Mouse (Mus musculus): Measurements from ENCODE around the gene Gm42688. TPM values are rescaled to one million over a fixed set of nuclear protein-coding genes. Genes with fewer than 3 reads are reported as not detected.

The Gm42688 gene
- polyA plus RNA-seq, 1 experiment from 2014 or later = 2.9 TPM

- H3K4me1 ChIP-seq (ENCODE audit: insufficient read depth) = no peaks in the 10 kb centered on the region
- ATAC-seq (ENCODE audit: insufficient read depth) (0 out of 2 replicates have a peak, but pooled peaks have one; percentile 7), DNase-seq (peak; percentile 31)
- H3K4me2 ChIP-seq = peak overlapping the region; percentile 36
- WGBS = 2% methylated on average over 55 of the region's 58 CpGs
- H3K4me3 ChIP-seq (ENCODE audit: low read depth, low read length) = peak overlapping the region; percentile 17; the same call in 1 of the 2 replicates
- no peaks in the 10 kb centered on the region for H3K36me3 ChIP-seq (ENCODE audit: insufficient read depth)
- no peak for TF ChIP-seq CTCF (IDR thresholded peaks at IDR 0.05; ENCODE audit: low read depth)
- no peak overlapping the region for H3K27ac ChIP-seq (ENCODE audit: low read depth)
- no peak overlapping the region for H3K9ac ChIP-seq
- peaks cover 94% of the 10 kb centered on the region for H3K27me3 ChIP-seq (ENCODE audit: insufficient read depth, low read length)
- H3K9me3 ChIP-seq (ENCODE audit: low read depth, low read length) = no peaks in the 10 kb centered on the region
Observed at GRCm38 (mm10) chr6:83070311-83071219, 30.9 kb upstream of the Gm42688 start.

GRCm38 (mm10) chr6:83071220-83071619, 30.2 kb upstream of the Gm42688 start:
- DNase-seq (no peak), ATAC-seq (ENCODE audit: insufficient read depth) (peak; percentile 47; the same call in 1 of the 2 replicates)
- Histone ChIP-seq H3K9ac (no peak overlapping the region), H3K4me1 (ENCODE audit: insufficient read depth) (no peaks in the 10 kb centered on the region), H3K4me2 (peak overlapping the region; percentile 20; the same call in 1 of the 2 replicates), H3K4me3 (ENCODE audit: low read depth, low read length) (peak overlapping the region; percentile 15; the same call in 1 of the 2 replicates), H3K9me3 (ENCODE audit: low read depth, low read length) (no peaks in the 10 kb centered on the region), H3K36me3 (ENCODE audit: insufficient read depth) (no peaks in the 10 kb centered on the region), H3K27ac (ENCODE audit: low read depth) (no peak overlapping the region), H3K27me3 (ENCODE audit: insufficient read depth, low read length) (peaks cover 94% of the 10 kb centered on the region)
- WGBS = 1% methylated on average over 24 of the region's 24 CpGs
- TF ChIP-seq CTCF (IDR thresholded peaks at IDR 0.05; ENCODE audit: low read depth) = no peak

GRCm38 (mm10) chr6:83074979-83075378, 26.4 kb upstream of the Gm42688 start:
- 0 out of 2 replicates have a peak, but pooled peaks have one; percentile 8 for TF ChIP-seq CTCF (IDR thresholded peaks at IDR 0.05; ENCODE audit: low read depth)
- H3K4me1 ChIP-seq (ENCODE audit: insufficient read depth) = peaks cover 5% of the 10 kb centered on the region; the same call in 1 of the 2 replicates
- H3K4me2 ChIP-seq = no peak overlapping the region
- no peak overlapping the region for H3K9ac ChIP-seq
- H3K27me3 ChIP-seq (ENCODE audit: insufficient read depth, low read length) = peaks cover 67% of the 10 kb centered on the region
- H3K4me3 ChIP-seq (ENCODE audit: low read depth, low read length) = no peak overlapping the region
- ATAC-seq (ENCODE audit: insufficient read depth) = no peak
- WGBS = 5% methylated on average over 2 of the region's 2 CpGs
- DNase-seq = no peak
- peaks cover 2% of the 10 kb centered on the region for H3K36me3 ChIP-seq (ENCODE audit: insufficient read depth)
- H3K9me3 ChIP-seq (ENCODE audit: low read depth, low read length) = no peaks in the 10 kb centered on the region
- no peak overlapping the region for H3K27ac ChIP-seq (ENCODE audit: low read depth)

GRCm38 (mm10) chr6:83077630-83078323, 23.6 kb upstream of the Gm42688 start, which contains the start of gene Pcgf1:
TSS of gene Pcgf1 (plus strand) at chr6:83077869.
- under 1% methylated on average over 54 of the region's 54 CpGs for WGBS
- peaks cover 5% of the 10 kb centered on the region; the same call in 1 of the 2 replicates for H3K4me1 ChIP-seq (ENCODE audit: insufficient read depth)
- DNase-seq (peak; percentile 25), ATAC-seq (ENCODE audit: insufficient read depth) (peak; percentile 78)
- H3K27ac ChIP-seq (ENCODE audit: low read depth) = peak within 1 kb of the TSS; percentile 68
- H3K36me3 ChIP-seq (ENCODE audit: insufficient read depth) = peaks cover 25% of the 10 kb centered on the region
- H3K4me3 ChIP-seq (ENCODE audit: low read depth, low read length) = peak within 1 kb of the TSS; percentile 78
- peak within 1 kb of the TSS; percentile 98 for H3K4me2 ChIP-seq
- no peak for TF ChIP-seq CTCF (IDR thresholded peaks at IDR 0.05; ENCODE audit: low read depth)
- no peaks in the 10 kb centered on the region for H3K9me3 ChIP-seq (ENCODE audit: low read depth, low read length)
- H3K27me3 ChIP-seq (ENCODE audit: insufficient read depth, low read length) = peaks cover 43% of the 10 kb centered on the region
- H3K9ac ChIP-seq = peak within 1 kb of the TSS; percentile 70

GRCm38 (mm10) chr6:83078324-83078858, 23.0 kb upstream of the Gm42688 start:
- DNase-seq (peak; percentile 99), ATAC-seq (ENCODE audit: insufficient read depth) (peak; percentile 92)
- peaks cover 48% of the 10 kb centered on the region for H3K27me3 ChIP-seq (ENCODE audit: insufficient read depth, low read length)
- H3K36me3 ChIP-seq (ENCODE audit: insufficient read depth) = peaks cover 26% of the 10 kb centered on the region
- TF ChIP-seq CTCF (IDR thresholded peaks at IDR 0.05; ENCODE audit: low read depth) = peak; percentile 71
- H3K4me1 ChIP-seq (ENCODE audit: insufficient read depth) = peaks cover 5% of the 10 kb centered on the region; the same call in 1 of the 2 replicates
- H3K9ac ChIP-seq = peak overlapping the region; percentile 70
- H3K27ac ChIP-seq (ENCODE audit: low read depth) = peak overlapping the region; percentile 68
- H3K4me2 ChIP-seq = peak overlapping the region; percentile 98
- H3K9me3 ChIP-seq (ENCODE audit: low read depth, low read length) = no peaks in the 10 kb centered on the region
- WGBS = under 1% methylated on average over 46 of the region's 46 CpGs
- H3K4me3 ChIP-seq (ENCODE audit: low read depth, low read length) = peak overlapping the region; percentile 78

- no peak overlapping the region for H3K4me2 ChIP-seq
- no peak for ATAC-seq (ENCODE audit: insufficient read depth)
- H3K27ac ChIP-seq (ENCODE audit: low read depth) = no peak overlapping the region
- no peak for DNase-seq
- H3K27me3 ChIP-seq (ENCODE audit: insufficient read depth, low read length) = peaks cover 49% of the 10 kb centered on the region
- no peak for TF ChIP-seq CTCF (IDR thresholded peaks at IDR 0.05; ENCODE audit: low read depth)
- H3K4me1 ChIP-seq (ENCODE audit: insufficient read depth) = peaks cover 5% of the 10 kb centered on the region; the same call in 1 of the 2 replicates
- H3K4me3 ChIP-seq (ENCODE audit: low read depth, low read length) = no peak overlapping the region
- 81% methylated on average over 5 of the region's 5 CpGs for WGBS
- H3K9me3 ChIP-seq (ENCODE audit: low read depth, low read length) = no peaks in the 10 kb centered on the region
- H3K36me3 ChIP-seq (ENCODE audit: insufficient read depth) = peaks cover 26% of the 10 kb centered on the region
- H3K9ac ChIP-seq = no peak overlapping the region
Observed at GRCm38 (mm10) chr6:83080210-83080609, 21.2 kb upstream of the Gm42688 start.
